Mouse (Mus musculus) heart, adult 11 months (tissue): Measurements from ENCODE around the gene Gbf1.
"Not testable (repeated sequence)": the region's sequence is repeated elsewhere in the genome, so short reads cannot be mapped to it uniquely, and the experiment has no call there.

Experiments
- DNase-seq: peaks from one replicate; pipeline ENCODE4 v3.0.0; 2022

Gbf1 gene

DNA sequence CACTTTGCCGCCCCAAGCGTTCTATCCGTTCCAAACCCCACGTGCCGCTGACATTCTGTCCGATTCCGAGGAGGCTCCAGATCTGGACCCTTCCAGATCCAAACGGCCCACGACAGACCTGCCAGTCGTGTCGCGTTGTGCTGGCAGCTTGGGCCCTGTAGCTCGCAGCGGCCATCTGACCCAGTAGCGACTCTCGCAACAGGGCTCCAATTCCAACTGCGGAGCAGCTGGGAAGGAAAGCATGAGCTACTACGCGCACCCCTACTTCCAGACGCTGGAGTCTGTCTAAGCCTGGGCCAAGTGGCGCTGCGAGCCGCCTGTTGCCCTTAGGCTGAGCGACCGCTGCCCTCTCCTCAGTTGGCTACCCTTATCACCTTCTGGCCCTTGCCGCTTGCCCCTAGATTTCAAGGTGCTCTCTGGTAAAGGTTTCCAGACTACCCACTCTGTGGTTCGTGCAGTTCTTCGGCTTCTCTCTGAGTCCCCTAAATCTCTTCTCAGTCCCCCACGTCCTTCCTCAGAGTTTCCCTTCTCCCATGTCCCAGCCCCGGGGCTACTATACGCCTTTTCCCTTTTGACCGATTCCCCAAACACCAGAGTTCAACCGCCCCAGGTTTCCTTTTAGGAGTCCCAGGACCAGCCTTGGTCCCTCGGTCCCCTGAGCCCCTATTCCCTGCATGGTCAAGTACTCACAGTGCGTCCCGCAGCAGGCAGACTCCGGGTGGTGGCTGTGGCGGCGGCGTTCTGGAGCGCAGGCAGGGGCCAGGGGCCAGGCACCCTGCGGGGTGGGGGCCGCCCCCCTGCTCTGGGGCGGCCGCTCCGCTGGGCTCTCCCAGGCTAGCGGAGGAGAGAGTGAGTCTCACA is 4.6 kb upstream of the Gbf1 start, which contains the start of gene Pitx3:
Gene Pitx3 (minus strand): TSS at position 816 of the 861 bp plus-strand sequence.
- DNase-seq: peak; percentile 93

DNA sequence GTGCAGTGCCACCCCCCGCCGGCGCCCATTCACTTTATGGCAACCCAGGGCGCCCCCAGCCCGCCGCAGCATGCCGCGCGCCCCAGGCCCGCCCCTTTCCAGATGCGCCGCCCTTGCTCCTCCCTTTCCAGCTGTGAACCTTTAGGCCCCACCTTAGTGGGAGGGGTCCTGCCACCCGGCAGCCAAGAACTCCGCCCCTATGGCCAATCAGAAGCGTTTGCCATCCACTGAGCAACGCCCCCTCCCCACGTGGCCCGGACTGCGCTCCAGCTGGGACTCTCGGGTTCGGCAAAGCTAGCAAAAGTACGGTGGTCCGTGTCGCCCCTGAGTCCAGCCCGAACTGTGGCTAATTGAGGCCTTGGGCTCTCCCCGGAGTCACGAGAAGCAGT is 3.9 kb upstream of the Gbf1 start:
- peak; percentile 99 for DNase-seq

DNA sequence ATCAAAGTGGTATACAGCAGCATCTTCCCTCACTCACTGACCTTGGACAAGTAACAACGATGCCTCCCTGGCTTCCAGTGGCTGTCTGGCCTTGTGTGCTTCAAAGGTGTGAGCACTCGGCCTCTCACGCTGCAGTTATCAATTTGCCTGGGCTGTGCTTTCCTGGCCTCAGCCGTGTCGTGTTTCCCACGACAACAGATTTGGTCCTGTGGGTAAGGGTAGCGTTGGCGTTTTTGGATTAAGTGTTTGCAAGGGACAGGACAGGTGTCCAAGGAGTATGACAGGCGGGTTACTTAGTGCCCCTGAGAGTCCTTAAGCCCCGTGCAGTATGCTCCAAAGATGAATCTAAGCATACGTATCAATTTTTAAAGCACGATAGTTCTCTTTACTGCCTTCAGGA is 3.2 kb upstream of the Gbf1 start:
- DNase-seq: peak; percentile 77

DNA sequence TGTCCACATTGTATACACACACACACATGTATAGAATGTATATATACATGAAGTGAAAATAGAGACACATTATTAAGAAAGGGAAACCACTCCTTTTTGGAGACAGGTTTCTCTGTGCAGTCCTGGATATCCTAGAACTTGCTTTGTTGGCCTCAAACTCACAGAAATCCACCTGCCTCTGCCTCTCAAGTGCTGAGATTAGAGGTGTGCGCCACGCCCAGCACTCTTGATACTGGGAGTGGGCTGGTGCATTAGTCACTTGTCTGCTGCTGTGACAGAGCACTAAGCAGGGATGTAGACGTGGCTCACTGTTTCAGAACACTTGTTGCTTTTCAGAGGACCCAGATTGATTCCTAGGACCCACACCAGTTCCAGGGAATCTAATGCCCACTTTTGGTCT is 13.6 kb downstream of the Gbf1 start:
- peak; percentile 6 for DNase-seq

DNA sequence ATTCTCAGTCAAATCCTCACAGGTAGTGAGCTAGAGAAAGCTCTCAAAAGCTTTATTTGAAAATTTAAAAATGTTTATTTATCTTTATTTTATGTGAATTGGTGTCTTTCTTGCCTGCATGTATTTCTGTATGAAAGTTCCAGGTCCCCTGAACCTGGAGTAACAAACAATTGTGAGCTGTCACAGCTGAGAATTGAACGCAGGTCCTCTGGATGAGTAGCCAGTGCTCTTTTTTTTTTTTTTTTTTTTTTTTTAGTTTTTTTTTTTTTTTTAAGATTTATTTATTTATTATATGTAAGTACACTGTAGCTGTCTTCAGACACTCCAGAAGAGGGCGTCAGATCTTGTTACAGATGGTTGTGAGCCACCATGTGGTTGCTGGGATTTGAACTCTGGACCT is 14.9 kb downstream of the Gbf1 start:
- not testable (repeated sequence) for DNase-seq

DNA sequence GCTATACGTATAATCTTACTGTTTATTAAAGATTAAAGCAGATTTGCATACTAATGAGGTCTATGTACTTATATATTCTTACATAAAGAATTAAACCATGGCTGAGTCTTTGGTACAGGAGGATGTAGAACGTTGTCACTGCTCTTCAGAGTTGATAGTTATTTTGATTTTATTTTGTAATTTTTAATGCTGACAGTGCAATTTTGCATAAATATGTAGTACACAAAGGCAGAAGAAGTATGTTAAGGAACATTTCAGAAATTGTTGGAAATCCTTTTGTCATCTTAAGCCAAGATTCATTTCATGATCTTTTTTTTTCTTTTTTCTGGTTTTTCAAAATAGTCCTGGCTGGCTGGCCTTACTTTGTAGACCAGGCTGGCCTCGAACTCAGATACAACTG is 17.1 kb downstream of the Gbf1 start:
- DNase-seq: no peak

DNA sequence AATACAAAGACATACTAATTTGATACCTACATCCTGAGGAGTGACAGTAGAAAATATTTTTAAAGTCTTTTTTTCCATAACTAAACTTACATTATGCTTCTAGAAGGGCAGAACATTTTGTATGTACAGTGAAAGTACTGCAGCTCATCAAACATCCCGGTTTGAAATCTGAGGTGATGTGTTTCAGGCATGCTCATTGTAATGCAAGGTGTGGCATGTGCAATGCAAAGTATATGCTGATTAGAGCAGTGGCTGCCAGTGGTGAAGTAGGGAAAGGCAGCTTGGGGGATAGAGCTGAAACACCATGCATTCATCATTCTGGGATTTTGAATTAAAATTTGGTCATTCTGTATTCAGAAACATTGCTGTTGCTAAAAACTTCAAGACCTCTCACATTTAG is 17.6 kb downstream of the Gbf1 start:
- DNase-seq: peak; percentile 43

DNA sequence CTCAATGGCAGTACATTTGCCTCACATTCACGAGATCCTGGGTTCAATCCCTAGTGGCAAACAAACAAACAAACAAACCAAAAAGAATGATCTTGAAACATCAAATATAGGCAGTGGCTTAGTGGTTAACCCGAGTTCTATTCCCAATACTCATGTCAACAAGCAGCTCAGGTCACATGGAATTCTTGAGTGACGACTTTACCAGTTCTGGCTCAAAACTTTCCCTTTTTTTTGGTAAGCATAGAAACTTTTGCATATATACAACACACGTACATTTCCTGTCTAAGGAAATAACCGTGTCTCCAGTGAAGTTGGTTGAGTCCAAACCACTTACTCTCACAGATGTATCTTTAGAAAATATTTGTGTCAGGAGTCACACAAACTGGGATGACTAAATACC is 20.2 kb downstream of the Gbf1 start:
- DNase-seq: no peak

DNA sequence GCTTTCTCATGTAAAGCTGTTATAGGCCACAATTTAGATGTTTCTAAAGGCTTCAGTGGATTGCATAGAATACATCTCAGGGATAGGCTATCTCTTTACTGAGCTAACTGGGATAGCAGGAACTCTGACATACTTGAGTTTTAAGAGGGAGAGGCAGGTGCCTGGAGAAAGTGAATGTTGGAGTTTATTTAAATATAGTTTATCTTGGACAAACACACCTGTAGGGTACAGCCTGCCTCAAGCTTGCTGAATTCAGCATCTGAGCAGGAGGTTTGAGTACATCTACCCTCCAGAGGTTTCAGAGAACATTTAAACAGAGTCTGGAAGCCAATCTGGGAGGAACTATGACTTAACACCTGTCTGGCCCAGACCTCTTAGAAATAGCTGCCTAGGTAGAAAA is 22.9 kb downstream of the Gbf1 start:
- peak; percentile 14 for DNase-seq

DNA sequence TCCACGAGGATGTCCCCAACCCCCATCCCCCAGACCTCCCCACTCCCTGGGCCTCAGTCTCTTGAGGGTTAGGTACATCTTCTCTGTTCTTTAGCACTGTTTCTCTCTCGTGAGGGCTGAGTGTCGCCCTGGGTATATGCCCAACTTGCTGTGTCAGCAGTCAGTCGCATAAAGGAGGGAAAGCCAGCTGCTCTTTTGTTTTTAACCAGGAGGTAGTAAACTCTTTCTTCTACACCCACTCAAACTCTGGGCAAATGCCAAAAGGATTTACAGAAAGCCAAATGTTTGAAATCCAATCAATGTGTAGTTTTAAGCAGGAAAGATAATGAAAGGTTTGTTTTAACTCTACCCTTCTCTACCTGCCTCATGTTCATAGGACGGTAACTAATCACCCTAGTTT is 24.7 kb downstream of the Gbf1 start:
- peak; percentile 65 for DNase-seq

DNA sequence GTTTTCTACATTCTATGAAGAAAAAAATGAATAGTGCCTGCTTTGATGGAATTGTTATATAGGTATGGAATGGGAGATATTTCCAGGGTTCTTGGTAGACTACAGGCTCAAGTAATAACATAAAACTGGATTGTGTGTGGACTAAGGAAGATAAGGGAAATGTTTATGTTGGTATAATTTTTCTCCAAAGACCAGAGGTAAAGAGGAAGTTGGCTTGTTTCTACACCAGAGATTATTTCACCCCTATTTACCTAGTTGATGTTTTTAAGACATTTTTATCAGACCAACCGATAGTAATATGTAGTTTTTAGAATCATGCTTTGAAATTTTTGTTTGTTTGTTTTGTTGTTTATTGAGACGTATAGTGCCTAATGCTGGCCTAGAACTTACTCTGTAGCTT is 28.0 kb downstream of the Gbf1 start:
- DNase-seq: no peak

DNA sequence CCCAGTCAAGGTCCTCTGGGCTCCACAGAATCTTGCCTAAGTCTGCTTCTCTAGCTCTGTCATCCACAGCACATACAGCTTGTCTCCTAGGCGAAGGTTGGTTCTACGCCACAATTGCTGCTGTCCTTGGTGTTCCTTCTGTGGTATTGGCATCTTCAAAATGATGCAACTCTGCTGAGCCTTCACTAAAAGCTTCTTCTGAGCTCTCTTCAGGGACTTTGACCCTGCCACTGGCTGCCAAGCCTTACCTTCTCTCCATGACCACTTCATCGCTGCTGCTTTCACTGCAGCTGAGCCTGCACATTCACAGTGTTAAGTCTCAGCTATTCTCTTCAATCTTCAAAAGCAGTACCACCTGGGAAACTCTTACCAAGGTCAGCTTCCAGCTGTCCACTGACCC is 29.9 kb downstream of the Gbf1 start:
- DNase-seq: no peak

DNA sequence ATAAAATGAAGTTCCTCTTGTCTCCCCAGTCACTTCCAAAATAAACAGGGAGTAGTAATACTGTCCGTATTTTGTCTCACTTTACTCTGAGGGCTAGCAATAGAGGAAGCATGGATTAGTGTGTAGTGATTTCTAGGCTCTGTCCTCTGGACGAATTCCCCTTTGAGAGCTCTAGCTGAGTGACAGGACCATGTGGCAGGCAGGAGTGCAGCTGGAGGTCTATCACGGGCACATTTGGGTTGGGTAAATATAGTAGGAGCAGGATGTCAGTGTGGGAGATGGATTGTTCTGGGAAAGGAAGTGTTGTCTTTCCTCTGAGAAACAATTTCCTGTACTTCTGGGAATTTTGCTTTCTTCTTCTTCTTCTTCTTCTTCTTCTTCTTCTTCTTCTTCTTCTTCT is 34.3 kb downstream of the Gbf1 start:
- peak; percentile 95 for DNase-seq

DNA sequence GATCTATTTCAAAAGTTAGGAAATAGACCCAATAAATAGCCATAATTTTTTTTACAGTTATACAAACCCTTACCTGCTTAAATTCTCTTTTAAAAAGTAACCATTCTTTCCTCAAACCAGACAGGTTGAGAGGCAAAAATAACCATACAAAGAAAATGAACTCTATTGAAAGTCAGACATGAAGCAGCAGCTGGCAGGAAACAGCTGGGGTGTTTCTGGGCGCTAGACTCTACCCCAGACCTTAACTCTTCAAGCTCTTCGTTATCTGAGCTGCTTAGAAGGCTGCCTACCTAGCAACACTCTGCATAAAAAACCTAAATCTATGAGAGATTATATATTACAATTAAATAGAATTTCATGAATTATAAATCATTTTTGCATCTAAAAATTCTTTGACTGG is 34.9 kb downstream of the Gbf1 start:
- DNase-seq: no peak

DNA sequence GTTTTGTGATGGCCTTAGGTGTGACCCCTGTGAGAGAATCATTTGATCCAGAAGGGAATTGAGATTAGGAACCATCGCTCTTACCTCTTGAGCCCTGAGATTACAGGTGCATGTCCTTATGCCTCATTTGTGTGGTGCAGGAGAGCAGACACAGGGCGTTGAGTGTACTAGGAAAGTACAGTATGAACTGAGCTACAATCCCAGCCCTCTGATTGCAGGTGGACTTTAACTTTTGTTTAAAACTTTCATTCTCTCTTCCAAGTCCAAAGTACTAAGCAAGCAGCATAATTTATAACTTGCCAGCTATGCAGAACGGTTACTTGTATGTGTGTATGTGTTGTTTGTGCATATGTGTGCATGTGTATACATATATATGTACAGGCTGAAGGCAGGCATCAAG is 46.0 kb downstream of the Gbf1 start:
- DNase-seq: no peak

DNA sequence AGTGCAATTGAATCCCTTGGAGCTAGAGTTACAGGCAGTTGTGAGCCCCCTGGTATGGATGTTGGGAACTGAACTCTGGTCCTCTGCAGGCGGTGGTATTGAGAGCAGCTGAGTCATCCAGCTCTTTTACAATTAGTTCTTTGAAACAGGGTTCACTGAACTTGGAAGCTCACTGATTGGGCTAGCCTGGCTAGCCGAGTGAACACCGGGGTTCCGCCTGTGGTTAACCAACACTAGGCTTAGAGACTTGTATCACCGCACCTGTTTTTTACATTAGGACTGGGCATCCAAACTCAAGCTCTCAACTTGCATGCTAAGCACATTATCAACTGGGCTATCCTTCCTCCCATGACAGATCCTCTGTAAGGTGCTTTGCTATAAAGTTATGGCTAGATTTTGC is 46.6 kb downstream of the Gbf1 start:
- DNase-seq: no peak

DNA sequence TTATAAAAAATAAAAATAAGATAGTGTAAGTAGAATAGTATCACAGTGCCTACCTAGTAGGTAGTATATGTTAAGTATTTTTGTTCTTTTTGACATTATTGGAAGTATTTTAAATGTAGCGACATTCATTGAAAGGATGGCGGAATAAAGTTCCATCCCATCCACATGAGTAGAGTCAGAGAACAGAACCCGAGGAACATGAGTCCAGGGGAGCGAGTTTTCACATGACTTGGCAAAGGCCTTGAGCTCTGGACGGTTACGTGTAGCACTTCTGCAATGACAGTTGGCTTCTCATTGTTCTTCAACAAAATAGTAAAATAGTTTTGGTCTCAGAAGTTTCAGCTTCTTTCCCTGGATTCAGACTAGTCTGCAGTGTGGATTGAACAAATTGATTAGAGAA is 51.9 kb downstream of the Gbf1 start:
- no peak for DNase-seq

DNA sequence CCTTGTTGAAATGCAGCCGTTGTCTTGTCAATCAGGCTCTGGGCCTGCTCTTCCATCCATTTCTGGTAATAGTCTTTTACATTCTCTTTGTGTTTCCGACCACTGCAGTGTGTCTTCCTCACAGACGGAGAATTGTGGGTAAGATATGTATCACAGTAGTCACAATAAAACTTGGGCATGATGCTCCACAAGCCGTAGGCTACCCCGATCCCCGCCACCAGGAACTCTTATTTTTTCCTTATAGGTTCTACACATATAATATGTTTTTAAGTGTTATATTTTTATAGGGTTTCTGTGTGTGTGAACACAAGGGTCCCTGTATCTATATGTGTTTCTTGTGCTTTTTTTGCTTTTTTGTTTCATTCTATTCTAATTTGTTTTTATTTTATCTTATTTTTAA is 53.4 kb downstream of the Gbf1 start:
- peak; percentile 54 for DNase-seq

DNA sequence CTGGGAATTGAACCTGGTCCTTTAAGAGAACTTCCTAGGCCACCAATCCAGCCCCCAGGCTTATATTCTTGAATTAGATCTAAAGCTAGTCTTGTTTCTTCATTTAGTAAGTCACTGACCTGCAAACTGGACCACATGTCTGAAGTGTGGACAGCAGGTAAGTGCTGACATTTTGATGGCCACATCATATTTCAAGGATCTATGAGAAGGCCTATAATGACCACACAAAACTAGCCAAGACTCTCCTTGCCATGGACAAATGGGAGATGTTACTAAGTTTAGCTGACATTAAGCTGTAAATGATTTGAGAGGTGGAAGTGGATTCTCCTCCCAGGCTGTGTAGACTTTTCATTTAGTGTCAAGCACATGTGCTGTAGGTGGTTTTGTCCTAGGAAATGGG is 58.6 kb downstream of the Gbf1 start:
- DNase-seq: peak; percentile 4

DNA sequence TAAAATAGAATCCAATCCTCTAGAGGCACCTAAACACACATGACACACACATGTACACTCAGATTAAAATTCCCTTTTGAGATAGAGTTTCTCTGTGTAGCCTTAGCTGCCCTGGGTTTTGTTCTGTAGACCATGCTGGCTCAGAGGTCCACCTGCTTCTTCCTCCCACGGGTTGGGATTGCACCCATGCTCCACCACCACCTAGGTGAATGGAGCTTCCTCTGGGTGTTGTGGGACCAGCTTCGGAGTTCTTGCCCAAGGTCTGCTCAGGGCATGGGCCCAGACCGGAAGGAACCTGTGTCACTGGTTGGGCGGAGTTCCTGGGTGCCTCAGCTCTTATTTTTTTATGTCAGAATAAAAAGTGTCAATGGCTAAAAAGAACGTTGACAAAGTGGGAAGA is 62.2 kb downstream of the Gbf1 start:
- DNase-seq: peak; percentile 83

DNA sequence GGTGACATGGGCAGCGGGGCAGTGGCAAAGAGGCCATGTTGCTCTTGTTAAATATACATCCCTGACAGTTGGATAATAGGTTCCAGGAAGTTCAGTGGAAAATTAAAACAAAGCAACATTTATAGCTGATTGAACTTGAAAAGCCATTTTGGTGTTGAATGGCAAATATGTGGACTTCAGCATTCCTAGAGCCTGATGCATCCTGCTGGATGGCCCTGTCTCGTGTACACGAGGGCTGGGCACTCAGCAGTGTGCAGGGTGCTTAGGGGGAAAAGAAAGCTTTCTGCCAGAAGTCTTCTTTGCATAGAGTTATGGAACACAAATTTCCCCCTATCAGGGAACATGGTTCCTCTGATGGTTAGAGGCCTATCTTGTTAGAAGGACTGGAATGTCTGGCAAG is 63.1 kb downstream of the Gbf1 start:
- peak; percentile 73 for DNase-seq

DNA sequence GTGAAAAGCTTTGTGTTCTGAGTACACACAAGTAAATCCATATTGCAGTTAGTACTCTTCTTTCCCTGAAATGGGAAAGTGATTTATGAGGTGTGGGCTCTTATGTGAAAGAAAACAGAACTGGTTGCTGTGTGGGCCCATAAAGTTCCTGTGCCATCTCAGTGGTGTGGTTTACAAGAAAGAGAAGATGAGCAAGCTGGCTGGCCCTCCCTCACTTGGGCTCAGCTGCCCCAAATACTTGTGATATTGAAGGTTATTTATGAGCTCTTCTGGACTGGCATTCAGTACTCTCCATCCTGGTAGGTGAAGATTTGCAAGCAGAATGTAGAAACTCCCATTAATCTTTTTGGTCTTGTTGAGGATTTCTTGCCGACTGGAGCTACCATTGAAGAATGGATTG is 64.4 kb downstream of the Gbf1 start:
- peak; percentile 65 for DNase-seq

DNA sequence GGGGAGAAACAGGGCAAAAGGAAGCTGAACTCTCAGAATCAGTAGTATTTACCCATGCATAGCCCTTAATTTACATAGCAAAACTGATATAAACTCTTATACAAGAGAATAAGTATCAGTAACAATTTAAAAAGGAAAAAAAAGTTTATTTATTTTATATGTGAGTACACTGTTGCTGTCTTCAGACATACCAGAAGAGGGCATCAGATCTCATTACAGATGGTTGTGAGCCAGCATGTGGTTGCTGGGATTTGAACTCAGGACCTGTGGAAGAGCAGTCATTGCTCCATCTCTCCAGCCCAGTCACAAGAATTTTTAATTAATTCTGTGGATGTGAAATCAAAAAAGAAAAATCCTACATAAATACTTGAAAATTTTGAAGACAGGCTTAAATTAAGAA is 65.0 kb downstream of the Gbf1 start:
- peak; percentile 65 for DNase-seq

DNA sequence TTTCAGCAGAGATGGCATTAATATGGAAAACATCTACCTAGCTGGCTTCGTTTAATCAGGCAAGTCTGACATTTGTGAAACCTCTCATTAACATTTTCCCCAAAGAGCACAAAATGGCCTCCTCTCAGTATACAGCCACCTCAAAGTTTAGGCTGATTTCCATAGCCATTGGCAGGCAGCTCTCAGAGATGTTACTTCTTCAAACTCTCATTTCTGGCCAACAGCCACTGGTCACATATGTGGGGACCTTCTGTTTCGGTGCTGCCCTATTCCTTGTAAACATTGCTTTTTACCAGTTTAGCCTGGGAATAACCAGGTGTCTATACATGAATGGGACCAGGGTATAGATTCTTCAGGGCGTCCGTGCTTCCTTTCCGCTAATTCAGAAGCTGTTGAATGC is 67.8 kb downstream of the Gbf1 start:
- DNase-seq: peak; percentile 46

DNA sequence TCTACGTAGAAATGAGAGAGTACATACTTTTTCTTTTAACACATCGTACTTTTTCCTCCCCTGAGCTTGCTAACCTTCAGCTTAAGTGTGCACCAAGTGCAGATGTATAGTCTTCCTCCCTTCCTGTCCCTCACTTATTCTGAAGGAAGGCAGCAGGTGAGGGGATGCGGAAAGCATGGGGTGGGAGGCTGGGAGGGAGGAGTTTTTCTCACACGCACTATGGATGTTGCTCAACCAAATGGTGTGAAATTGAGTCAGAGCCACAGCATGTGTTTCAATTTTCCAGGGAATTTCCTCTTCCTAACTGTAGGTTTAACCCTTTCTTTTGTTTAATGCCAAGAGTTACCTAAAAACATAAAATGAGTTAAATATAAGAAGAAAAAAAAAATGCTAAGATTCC is 70.8 kb downstream of the Gbf1 start:
- peak; percentile 56 for DNase-seq
